Mouse (Mus musculus) cerebellum, adult 9-10 months (tissue): Measurements from ENCODE around the gene Adipor1.
"Not testable (repeated sequence)": the region's sequence is repeated elsewhere in the genome, so short reads cannot be mapped to it uniquely, and the experiment has no call there.

Experiments
- DNase-seq: peaks from one replicate; pipeline ENCODE4 v3.0.0; 2022

The Adipor1 gene

GRCm38 (mm10) chr1:134419751-134420458 lies 4.7 kb downstream of the Adipor1 start:
- DNase-seq = no peak

- DNase-seq = no peak
These were observed 8.7 kb downstream of the Adipor1 start for GRCm38 (mm10) chr1:134423911-134424310.

- DNase-seq = no peak
These were observed 11.1 kb downstream of the Adipor1 start for GRCm38 (mm10) chr1:134426289-134426688.

- DNase-seq = no peak
These were observed 17.8 kb downstream of the Adipor1 start for GRCm38 (mm10) chr1:134433002-134433401.

- DNase-seq = no peak
These were observed 18.3 kb downstream of the Adipor1 start for GRCm38 (mm10) chr1:134433473-134433872.

- no peak for DNase-seq
These were observed 20.2 kb downstream of the Adipor1 start for GRCm38 (mm10) chr1:134435414-134435813.

GRCm38 (mm10) chr1:134440437-134440836 lies 25.3 kb downstream of the Adipor1 start:
- no peak for DNase-seq

- not testable (repeated sequence) for DNase-seq
These were observed 26.6 kb downstream of the Adipor1 start for GRCm38 (mm10) chr1:134441737-134442136.

- no peak for DNase-seq
These were observed 27.2 kb downstream of the Adipor1 start for GRCm38 (mm10) chr1:134442394-134442793.

GRCm38 (mm10) chr1:134443288-134443687 lies 28.1 kb downstream of the Adipor1 start:
- DNase-seq = not testable (repeated sequence)

GRCm38 (mm10) chr1:134445418-134445817 lies 30.2 kb downstream of the Adipor1 start:
- DNase-seq = no peak

GRCm38 (mm10) chr1:134448537-134448936 lies 33.4 kb downstream of the Adipor1 start:
- DNase-seq = not testable (repeated sequence)

- DNase-seq = no peak
These were observed 35.0 kb downstream of the Adipor1 start for GRCm38 (mm10) chr1:134450201-134450600.

GRCm38 (mm10) chr1:134450986-134451385 lies 35.8 kb downstream of the Adipor1 start:
- DNase-seq = peak; percentile 44

- DNase-seq = peak; percentile 98
These were observed 40.0 kb downstream of the Adipor1 start, which contains the start of gene Klhl12 for GRCm38 (mm10) chr1:134454904-134455824. Gene Klhl12, plus strand, starts transcription at chr1:134455531.

- peak; percentile 9 for DNase-seq
These were observed 40.9 kb downstream of the Adipor1 start for GRCm38 (mm10) chr1:134456060-134456459.

- no peak for DNase-seq
These were observed 43.1 kb downstream of the Adipor1 start for GRCm38 (mm10) chr1:134458139-134458727.

- DNase-seq = no peak
These were observed 45.4 kb downstream of the Adipor1 start for GRCm38 (mm10) chr1:134460294-134461284.
